Mouse (Mus musculus): Measurements from ENCODE around the gene Sh3gl2. TPM values are rescaled to one million over a fixed set of nuclear protein-coding genes. Genes with fewer than 3 reads are reported as not detected.

Gene Sh3gl2
- polyA plus RNA-seq, 1 experiment from 2014 or later: 0.03 TPM

GRCm38 (mm10) chr4:85513288-85513687 is 308.4 kb downstream of the Sh3gl2 start:
- ATAC-seq: no peak
- TF ChIP-seq CTCF (IDR thresholded peaks at IDR 0.05): no peak
- in situ Hi-C loops (cut with MboI; ENCODE audit: low pct_unique_long_range_greater_than_20kb): no loop called here

GRCm38 (mm10) chr4:85513792-85514191 is 308.9 kb downstream of the Sh3gl2 start, which contains the start of gene Adamtsl1:
TSS of gene Adamtsl1 (plus strand) at chr4:85514172.
- ATAC-seq: no peak
- in situ Hi-C loops (cut with MboI; ENCODE audit: low pct_unique_long_range_greater_than_20kb): no loop called here
- no peak for TF ChIP-seq CTCF (IDR thresholded peaks at IDR 0.05)
- ChIA-PET CTCF (no interaction called here), POLR2A (no interaction called here)
- peaks cover 4% of the 10 kb centered on the region for H3K27me3 ChIP-seq
- no peak for DNase-seq (ENCODE audit: low read depth, low spot score)

More at GRCm38 (mm10) chr4:85513288-85513687, 308.4 kb downstream of the Sh3gl2 start:
- POLR2A ChIA-PET: no interaction called here
- no peak for DNase-seq (ENCODE audit: low read depth, low spot score)
- CTCF ChIA-PET: no interaction called here
- peaks cover 4% of the 10 kb centered on the region for H3K27me3 ChIP-seq

GRCm38 (mm10) chr4:85514205-85514681 is 309.3 kb downstream of the Sh3gl2 start:
- in situ Hi-C loops (cut with MboI; ENCODE audit: low pct_unique_long_range_greater_than_20kb): no loop called here
- TF ChIP-seq CTCF (IDR thresholded peaks at IDR 0.05): no peak
- H3K27me3 ChIP-seq: peaks cover 4% of the 10 kb centered on the region
- ChIA-PET CTCF (no interaction called here), POLR2A (no interaction called here)
- no peak for ATAC-seq
- no peak for DNase-seq (ENCODE audit: low read depth, low spot score)

GRCm38 (mm10) chr4:85526966-85527566 is 322.1 kb downstream of the Sh3gl2 start:
- in situ Hi-C loops (cut with MboI; ENCODE audit: low pct_unique_long_range_greater_than_20kb): no loop called here
- TF ChIP-seq CTCF (IDR thresholded peaks at IDR 0.05): no peak
- no peak for ATAC-seq
- DNase-seq (ENCODE audit: low read depth, low spot score): no peak
- ChIA-PET CTCF (no interaction called here), POLR2A (no interaction called here)
- no peaks in the 10 kb centered on the region for H3K27me3 ChIP-seq

GRCm38 (mm10) chr4:85529852-85530251 is 324.9 kb downstream of the Sh3gl2 start:
- no peak for DNase-seq (ENCODE audit: low read depth, low spot score)
- H3K27me3 ChIP-seq: no peaks in the 10 kb centered on the region
- in situ Hi-C loops (cut with MboI; ENCODE audit: low pct_unique_long_range_greater_than_20kb): no loop called here
- CTCF ChIA-PET: no interaction called here
- no peak for TF ChIP-seq CTCF (IDR thresholded peaks at IDR 0.05)
- no peak for ATAC-seq
- POLR2A ChIA-PET: no interaction called here

- no peak for ATAC-seq
- ChIA-PET POLR2A (no interaction called here), CTCF (no interaction called here)
- in situ Hi-C loops (cut with MboI; ENCODE audit: low pct_unique_long_range_greater_than_20kb): no loop called here
- no peaks in the 10 kb centered on the region for H3K27me3 ChIP-seq
- no peak for DNase-seq (ENCODE audit: low read depth, low spot score)
- TF ChIP-seq CTCF (IDR thresholded peaks at IDR 0.05): no peak
Observed at GRCm38 (mm10) chr4:85539677-85540076, 334.8 kb downstream of the Sh3gl2 start.

- in situ Hi-C loops (cut with MboI; ENCODE audit: low pct_unique_long_range_greater_than_20kb): no loop called here
- POLR2A ChIA-PET: no interaction called here
- DNase-seq (ENCODE audit: low read depth, low spot score) (no peak), ATAC-seq (no peak)
- TF ChIP-seq CTCF (IDR thresholded peaks at IDR 0.05): no peak
- no peaks in the 10 kb centered on the region for H3K27me3 ChIP-seq
- CTCF ChIA-PET: no interaction called here
Observed at GRCm38 (mm10) chr4:85543221-85543620, 338.3 kb downstream of the Sh3gl2 start.

GRCm38 (mm10) chr4:85554696-85555095 is 349.8 kb downstream of the Sh3gl2 start:
- CTCF ChIA-PET: interaction anchor here (1.1 kb wide), 1 partner anchor 21 kb away, joined by 3 read pairs; no protein-coding TSS in a partner anchor
- DNase-seq (ENCODE audit: low read depth, low spot score): no peak

GRCm38 (mm10) chr4:85559753-85560152 is 354.8 kb downstream of the Sh3gl2 start:
- ChIA-PET POLR2A (no interaction called here), CTCF (no interaction called here)
- TF ChIP-seq CTCF (IDR thresholded peaks at IDR 0.05): no peak
- DNase-seq (ENCODE audit: low read depth, low spot score) (no peak), ATAC-seq (no peak)
- in situ Hi-C loops (cut with MboI; ENCODE audit: low pct_unique_long_range_greater_than_20kb): no loop called here
- H3K27me3 ChIP-seq: peaks cover 5% of the 10 kb centered on the region

More at GRCm38 (mm10) chr4:85554696-85555095, 349.8 kb downstream of the Sh3gl2 start:
- TF ChIP-seq CTCF (IDR thresholded peaks at IDR 0.05): no peak
- in situ Hi-C loops (cut with MboI; ENCODE audit: low pct_unique_long_range_greater_than_20kb): no loop called here
- POLR2A ChIA-PET: no interaction called here
- no peaks in the 10 kb centered on the region for H3K27me3 ChIP-seq
- no peak for ATAC-seq

- H3K27me3 ChIP-seq: peaks cover 8% of the 10 kb centered on the region
- ChIA-PET POLR2A (no interaction called here), CTCF (no interaction called here)
- ATAC-seq (no peak), DNase-seq (ENCODE audit: low read depth, low spot score) (no peak)
- no peak for TF ChIP-seq CTCF (IDR thresholded peaks at IDR 0.05)
- in situ Hi-C loops (cut with MboI; ENCODE audit: low pct_unique_long_range_greater_than_20kb): no loop called here
Observed at GRCm38 (mm10) chr4:85585426-85585825, 380.5 kb downstream of the Sh3gl2 start.

- no peak for TF ChIP-seq CTCF (IDR thresholded peaks at IDR 0.05)
- CTCF ChIA-PET: no interaction called here
- H3K27me3 ChIP-seq: peaks cover 8% of the 10 kb centered on the region
- DNase-seq (ENCODE audit: low read depth, low spot score) (no peak), ATAC-seq (no peak)
- POLR2A ChIA-PET: no interaction called here
- in situ Hi-C loops (cut with MboI; ENCODE audit: low pct_unique_long_range_greater_than_20kb): no loop called here
Observed at GRCm38 (mm10) chr4:85588928-85589327, 384.0 kb downstream of the Sh3gl2 start.

GRCm38 (mm10) chr4:85591037-85591436 is 386.1 kb downstream of the Sh3gl2 start:
- CTCF ChIA-PET: no interaction called here
- POLR2A ChIA-PET: no interaction called here
- in situ Hi-C loops (cut with MboI; ENCODE audit: low pct_unique_long_range_greater_than_20kb): no loop called here

More at GRCm38 (mm10) chr4:85591037-85591436, 386.1 kb downstream of the Sh3gl2 start:
- peaks cover 8% of the 10 kb centered on the region for H3K27me3 ChIP-seq
- no peak for TF ChIP-seq CTCF (IDR thresholded peaks at IDR 0.05)
- ATAC-seq (no peak), DNase-seq (ENCODE audit: low read depth, low spot score) (no peak)
